Mouse (Mus musculus) neural tube, embryonic 12.5 days (tissue): ENCODE measurements around the gene Dzip1. TPM values are rescaled to one million over a fixed set of nuclear protein-coding genes. Genes with fewer than 3 reads are reported as not detected.

Experiments
- ATAC-seq: fragments of 200-750 bp; cut with Nextera tagmentation; 2 replicates; pipeline ENCODE4 v1.8.0; 2017; ENCODE audit warnings: low read depth, mild to moderate bottlenecking, moderate TSS enrichment, moderate library complexity; ENCODE audit not compliant: low FRiP score
- H3K27ac ChIP-seq: fragments of 300-500 bp; sonication (generic); 2 replicates; pipeline ENCODE4 v1.5.1; 2016
- H3K27me3 ChIP-seq: fragments of 300-500 bp; sonication (generic); replicated peaks from 2 replicates; pipeline ENCODE4 v1.6.1; 2016; ENCODE audit warnings: mild to moderate bottlenecking
- H3K36me3 ChIP-seq: fragments of 300-500 bp; sonication (generic); 2 replicates; pipeline ENCODE4 v1.6.1; 2016; ENCODE audit warnings: mild to moderate bottlenecking
- H3K4me1 ChIP-seq: fragments of 300-500 bp; sonication (generic); 2 replicates; pipeline ENCODE4 v1.6.1; 2016
- H3K4me2 ChIP-seq: fragments of 300-500 bp; sonication (generic); replicated peaks from 2 replicates; pipeline ENCODE4 v1.6.1; 2016; ENCODE audit warnings: mild to moderate bottlenecking
- H3K4me3 ChIP-seq: fragments of 300-500 bp; sonication (generic); 2 replicates; pipeline ENCODE4 v1.5.1; 2016
- H3K9ac ChIP-seq: fragments of 300-500 bp; sonication (generic); 2 replicates; pipeline ENCODE4 v1.6.1; 2016; ENCODE audit warnings: mild to moderate bottlenecking
- H3K9me3 ChIP-seq: fragments of 300-500 bp; sonication (generic); 2 replicates; pipeline ENCODE4 v1.6.1; 2016; ENCODE audit warnings: mild to moderate bottlenecking
- WGBS: fragments of 180-500 bp; shearing (Covaris S2); methylation state at CpG from one replicate; pipeline ENCODE4 v1.1.7; 2016; 5-methylcytosine and 5-hydroxymethylcytosine counted together
- polyA plus RNA-seq: library from polyadenylated mRNA; unstranded; fragments of >200 nt; fragmentation: Nextera tagmentation; extraction: Ambion mirVana; gene quantifications from 2 replicates; pipeline ENCODE4 v1.2.1, GENCODE M21; 2016

Dzip1 gene
- polyA plus RNA-seq, 1 experiment from 2014 or later: 40.0 TPM

DNA sequence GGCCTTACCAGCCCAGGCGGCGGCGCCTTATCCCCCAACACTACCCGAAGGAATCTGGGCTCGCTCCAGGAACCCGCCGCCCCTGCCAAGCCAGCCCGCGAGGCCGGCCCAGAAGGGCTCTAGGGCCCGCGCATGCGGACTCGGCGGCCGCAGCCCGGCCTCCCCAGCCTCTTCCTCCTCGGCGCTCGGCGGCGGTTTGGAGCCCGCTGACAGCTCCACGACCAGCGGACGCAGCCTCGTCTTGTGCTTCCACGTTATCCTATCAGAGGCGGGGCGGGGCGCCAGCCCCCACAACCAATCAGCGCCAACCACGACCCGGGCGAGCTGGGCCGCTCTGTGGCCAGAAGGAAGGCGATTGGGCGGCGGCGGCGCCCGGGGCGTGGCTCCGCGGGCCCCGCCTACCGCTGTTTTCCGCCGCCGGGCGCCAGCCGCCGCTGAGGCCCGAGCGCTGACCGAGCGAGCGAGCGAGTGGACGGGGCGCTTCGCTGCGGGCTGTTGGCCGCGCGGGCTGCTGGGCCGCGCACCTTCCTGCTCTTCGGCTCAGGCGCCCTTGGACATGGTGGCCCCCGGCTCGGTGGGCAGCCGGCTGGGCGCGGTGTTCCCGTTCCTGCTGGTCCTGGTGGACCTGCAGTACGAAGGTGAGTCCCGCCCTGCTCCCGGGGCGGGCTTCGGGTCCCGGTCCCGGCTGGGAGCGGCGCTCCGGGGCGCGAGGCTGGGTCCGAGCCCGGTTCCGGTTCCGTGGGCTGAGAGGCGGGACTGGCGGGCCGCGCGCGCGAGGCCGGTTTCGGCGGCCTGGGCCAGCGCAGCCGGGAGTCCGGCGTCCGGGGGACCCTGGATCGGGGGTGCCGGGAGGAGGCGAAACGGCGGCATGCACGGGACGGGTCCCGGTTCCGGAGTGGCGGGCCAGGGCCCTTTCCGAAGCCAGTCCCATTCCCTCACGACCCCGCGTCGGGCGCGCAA lies 12.6 kb upstream of the Dzip1 start, which contains the start of gene Dnajc3:
TSS of gene Dnajc3 (plus strand) at position 444 of the 960 bp plus-strand sequence.
- peak within 1 kb of the TSS; percentile 97 for H3K4me3 ChIP-seq
- H3K27me3 ChIP-seq: no peaks in the 10 kb centered on the region
- peak within 1 kb of the TSS; percentile 76 for H3K4me2 ChIP-seq
- peak within 1 kb of the TSS; percentile 72 for H3K27ac ChIP-seq
- H3K36me3 ChIP-seq: no peaks in the 10 kb centered on the region
- ATAC-seq: peak; percentile 99
- H3K9ac ChIP-seq: peak within 1 kb of the TSS; percentile 97
- WGBS: under 1% methylated on average over 121 of the region's 124 CpGs
- H3K4me1 ChIP-seq: peaks cover 10% of the 10 kb centered on the region; the same call in 1 of the 2 replicates
- no peaks in the 10 kb centered on the region for H3K9me3 ChIP-seq

DNA sequence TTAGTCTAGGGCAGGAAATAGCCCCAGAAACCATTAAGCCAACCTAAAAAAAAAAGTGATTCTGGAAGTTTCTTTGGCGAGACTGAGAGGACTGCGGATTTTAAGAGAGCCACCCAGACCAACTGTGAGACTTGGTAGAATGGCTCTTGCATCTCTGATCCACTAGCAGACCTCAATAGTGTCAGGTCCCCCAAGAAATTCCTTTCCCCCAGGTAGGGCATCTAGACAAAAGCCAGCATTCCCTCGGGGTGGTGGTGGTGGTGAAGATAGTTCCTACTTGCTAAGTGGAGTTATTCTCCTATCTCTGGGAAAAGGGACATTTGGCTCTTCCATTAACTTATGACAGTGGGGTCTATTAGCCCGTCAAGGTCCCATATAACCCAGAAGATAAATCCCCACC lies 11.7 kb upstream of the Dzip1 start:
- H3K4me3 ChIP-seq: peak overlapping the region; percentile 97
- 0 out of 2 replicates have a peak, but pooled peaks have one; percentile 4 for ATAC-seq
- H3K27me3 ChIP-seq: no peaks in the 10 kb centered on the region
- H3K4me1 ChIP-seq: peaks cover 10% of the 10 kb centered on the region; the same call in 1 of the 2 replicates
- H3K4me2 ChIP-seq: peak overlapping the region; percentile 76
- 35% methylated on average over 4 of the region's 4 CpGs for WGBS
- H3K9ac ChIP-seq: peak overlapping the region; percentile 97; the same call in 1 of the 2 replicates
- no peaks in the 10 kb centered on the region for H3K36me3 ChIP-seq
- no peaks in the 10 kb centered on the region for H3K9me3 ChIP-seq
- H3K27ac ChIP-seq: no peak overlapping the region

DNA sequence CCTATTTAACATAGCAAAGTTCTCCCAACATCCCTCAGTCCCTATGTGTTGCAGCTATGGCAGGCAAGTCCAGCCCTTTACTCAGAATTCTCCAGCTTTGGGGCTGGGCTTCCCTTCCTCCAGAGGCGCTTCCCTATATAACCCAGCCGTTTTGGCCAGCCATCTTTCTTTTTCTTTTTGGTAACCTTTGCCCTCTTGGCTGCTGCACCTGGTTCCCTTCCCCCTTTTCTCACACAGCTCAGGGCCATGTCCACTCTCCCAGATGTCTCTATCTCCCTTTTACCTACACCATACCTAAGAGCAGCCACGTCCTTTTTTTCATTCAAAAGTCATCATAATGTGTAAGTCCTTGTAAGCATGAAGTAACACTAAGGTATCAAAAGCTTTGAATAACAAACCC lies 11.0 kb upstream of the Dzip1 start:
- ATAC-seq: no peak
- no peaks in the 10 kb centered on the region for H3K9me3 ChIP-seq
- no peak overlapping the region for H3K9ac ChIP-seq
- WGBS: 61% methylated on average over 3 of the region's 3 CpGs
- H3K36me3 ChIP-seq: no peaks in the 10 kb centered on the region
- no peak overlapping the region for H3K4me3 ChIP-seq
- peaks cover 10% of the 10 kb centered on the region; the same call in 1 of the 2 replicates for H3K4me1 ChIP-seq
- H3K27me3 ChIP-seq: no peaks in the 10 kb centered on the region
- H3K4me2 ChIP-seq: no peak overlapping the region
- H3K27ac ChIP-seq: no peak overlapping the region

DNA sequence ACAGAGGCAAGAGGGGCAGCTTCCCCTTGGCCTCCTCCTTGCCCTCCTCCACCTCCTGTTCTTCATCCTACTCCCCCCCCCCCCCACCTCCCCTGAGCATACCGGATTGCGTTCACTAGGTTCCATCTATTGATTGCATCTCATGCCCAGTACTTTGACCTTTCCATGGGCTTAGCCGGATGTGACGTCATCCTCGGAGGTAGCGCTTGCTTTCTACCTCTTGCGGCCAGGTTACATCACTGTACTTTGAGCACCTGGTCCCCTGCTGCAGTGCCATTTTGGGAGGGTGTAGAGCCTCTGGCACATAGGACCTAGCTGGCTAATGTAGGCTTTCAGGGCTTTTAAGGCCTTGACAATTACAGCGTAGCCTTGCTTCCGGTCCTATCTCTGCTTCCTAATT lies 9.4 kb upstream of the Dzip1 start:
- H3K4me2 ChIP-seq: no peak overlapping the region
- H3K4me1 ChIP-seq: peaks cover 7% of the 10 kb centered on the region; the same call in 1 of the 2 replicates
- H3K9me3 ChIP-seq: no peaks in the 10 kb centered on the region
- ATAC-seq: no peak
- no peak overlapping the region for H3K27ac ChIP-seq
- 89% methylated on average over 9 of the region's 9 CpGs for WGBS
- H3K4me3 ChIP-seq: no peak overlapping the region
- no peaks in the 10 kb centered on the region for H3K36me3 ChIP-seq
- no peak overlapping the region for H3K9ac ChIP-seq
- no peaks in the 10 kb centered on the region for H3K27me3 ChIP-seq

DNA sequence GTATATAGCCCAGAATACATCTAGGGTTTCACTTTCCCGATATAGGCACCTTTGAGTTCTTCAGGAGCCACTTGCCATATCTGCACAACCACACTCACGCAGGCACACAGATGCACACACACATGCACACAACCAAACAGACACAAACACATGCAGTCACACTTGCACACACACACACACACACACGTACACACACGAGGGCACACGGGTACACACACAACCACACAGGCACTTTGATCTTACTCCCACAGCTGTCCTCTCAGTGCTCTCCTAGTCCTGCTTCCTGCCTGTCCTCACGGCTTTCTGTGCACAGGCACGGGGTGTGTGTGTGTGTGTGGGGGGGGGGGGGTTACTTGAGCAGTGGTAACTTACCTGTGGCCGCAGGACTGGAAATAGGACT lies 7.7 kb upstream of the Dzip1 start:
- ATAC-seq: no peak
- Histone ChIP-seq H3K9ac (no peak overlapping the region), H3K4me1 (no peaks in the 10 kb centered on the region), H3K27ac (no peak overlapping the region), H3K4me3 (no peak overlapping the region), H3K36me3 (no peaks in the 10 kb centered on the region), H3K27me3 (no peaks in the 10 kb centered on the region), H3K4me2 (no peak overlapping the region), H3K9me3 (no peaks in the 10 kb centered on the region)
- WGBS: 73% methylated on average over 8 of the region's 8 CpGs

DNA sequence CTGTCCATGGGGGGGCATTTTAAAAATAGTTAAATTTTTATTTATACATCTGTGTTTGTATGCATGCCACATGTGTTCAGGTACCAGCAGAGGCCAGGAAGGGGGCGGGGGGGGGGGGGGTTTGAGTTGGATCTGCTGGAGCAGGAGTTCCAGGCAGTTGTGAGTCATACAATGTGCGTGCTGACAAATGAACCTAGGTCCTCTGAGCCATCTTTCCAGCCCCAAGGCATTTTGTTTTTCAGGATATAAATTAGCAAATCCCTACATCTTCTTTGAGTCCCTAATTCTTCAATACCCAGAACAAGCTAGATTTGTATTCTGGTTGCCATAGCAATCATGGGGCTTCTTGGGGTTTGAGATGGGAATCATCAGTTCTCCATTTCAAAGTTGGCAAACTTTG lies 5.9 kb upstream of the Dzip1 start:
- 88% methylated on average over 2 of the region's 2 CpGs for WGBS

DNA sequence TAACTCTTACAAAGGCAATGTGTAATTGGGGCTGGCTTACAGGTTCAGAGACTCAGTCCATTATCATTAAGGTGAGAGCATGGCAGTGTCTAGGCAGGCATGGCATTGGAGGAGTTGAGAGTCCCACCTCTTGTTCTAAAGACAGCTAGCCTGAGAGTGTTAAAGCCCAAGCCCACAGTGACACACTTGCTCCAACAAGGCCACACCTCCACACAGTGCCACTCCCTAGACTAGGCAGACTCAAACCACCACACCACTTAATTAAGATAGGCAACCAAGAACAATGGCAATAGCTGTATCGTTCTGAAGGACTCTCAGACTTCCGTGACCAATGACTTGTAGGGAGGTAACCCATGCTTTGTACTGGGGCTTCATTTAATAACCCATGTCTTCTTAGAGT lies 5.5 kb upstream of the Dzip1 start:
- H3K4me2 ChIP-seq: no peak overlapping the region
- no peaks in the 10 kb centered on the region for H3K36me3 ChIP-seq
- H3K4me3 ChIP-seq: no peak overlapping the region
- H3K9ac ChIP-seq: no peak overlapping the region
- H3K27me3 ChIP-seq: 0 out of 2 replicates have a peak, but pooled peaks cover 4% of the 10 kb centered on the region
- ATAC-seq: no peak
- no peaks in the 10 kb centered on the region for H3K9me3 ChIP-seq
- H3K27ac ChIP-seq: no peak overlapping the region
- 83% methylated on average over 2 of the region's 2 CpGs for WGBS
- H3K4me1 ChIP-seq: no peaks in the 10 kb centered on the region

More for the DNA sequence above, 5.9 kb upstream of the Dzip1 start:
- no peaks in the 10 kb centered on the region for H3K9me3 ChIP-seq
- no peak overlapping the region for H3K4me2 ChIP-seq
- H3K4me3 ChIP-seq: no peak overlapping the region
- H3K27me3 ChIP-seq: 0 out of 2 replicates have a peak, but pooled peaks cover 4% of the 10 kb centered on the region
- H3K9ac ChIP-seq: no peak overlapping the region
- H3K4me1 ChIP-seq: no peaks in the 10 kb centered on the region
- ATAC-seq: no peak
- no peak overlapping the region for H3K27ac ChIP-seq
- H3K36me3 ChIP-seq: no peaks in the 10 kb centered on the region

DNA sequence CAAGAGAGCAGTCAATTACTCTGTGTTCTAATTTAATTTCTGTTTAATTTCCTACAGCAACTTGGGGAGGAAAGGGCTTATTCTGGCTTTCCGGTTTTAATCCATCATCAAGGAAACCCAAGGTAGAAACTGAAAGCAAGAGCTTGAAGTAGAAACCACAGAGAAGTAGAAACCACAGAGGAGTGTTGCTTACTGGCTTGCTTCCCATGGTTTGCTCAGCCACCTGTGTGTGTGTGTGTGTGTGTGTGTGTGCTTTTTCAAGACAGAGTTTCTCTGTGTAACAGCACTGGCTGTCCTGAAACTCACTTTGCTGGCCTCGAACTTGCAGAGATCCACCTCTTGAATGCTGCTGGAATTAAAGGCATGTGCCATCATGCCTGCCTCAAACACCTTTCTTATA lies 4.5 kb upstream of the Dzip1 start:
- WGBS: 79% methylated on average over 2 of the region's 2 CpGs
- no peak overlapping the region for H3K4me2 ChIP-seq
- H3K36me3 ChIP-seq: no peaks in the 10 kb centered on the region
- no peak overlapping the region for H3K4me3 ChIP-seq
- H3K9ac ChIP-seq: no peak overlapping the region
- H3K9me3 ChIP-seq: no peaks in the 10 kb centered on the region
- H3K27me3 ChIP-seq: 0 out of 2 replicates have a peak, but pooled peaks cover 4% of the 10 kb centered on the region
- H3K27ac ChIP-seq: no peak overlapping the region
- no peak for ATAC-seq
- no peaks in the 10 kb centered on the region for H3K4me1 ChIP-seq

DNA sequence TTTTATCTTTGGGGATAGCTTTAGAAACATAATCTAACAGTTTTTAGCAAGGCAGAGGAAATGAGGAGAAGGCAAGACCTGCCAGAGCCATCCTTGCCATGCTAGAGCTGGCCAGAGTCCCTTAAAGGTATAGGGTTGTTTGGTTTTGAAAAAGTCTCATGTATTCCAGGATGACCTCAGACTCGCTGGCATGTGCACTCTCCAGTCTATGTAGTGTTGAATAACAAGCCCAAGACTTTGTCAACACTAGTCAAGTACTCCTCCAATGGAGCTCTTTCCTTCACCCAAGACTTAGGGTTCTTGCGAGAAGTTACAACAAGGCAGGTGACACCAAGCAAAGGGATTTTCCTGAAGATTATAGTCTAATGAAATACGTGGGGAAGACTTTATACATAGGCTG lies 3.3 kb upstream of the Dzip1 start:
- H3K9me3 ChIP-seq: no peaks in the 10 kb centered on the region
- no peak overlapping the region for H3K9ac ChIP-seq
- no peak overlapping the region for H3K4me3 ChIP-seq
- H3K27me3 ChIP-seq: 0 out of 2 replicates have a peak, but pooled peaks cover 4% of the 10 kb centered on the region
- H3K27ac ChIP-seq: no peak overlapping the region
- peaks cover 10% of the 10 kb centered on the region for H3K4me1 ChIP-seq
- no peaks in the 10 kb centered on the region for H3K36me3 ChIP-seq
- H3K4me2 ChIP-seq: no peak overlapping the region
- WGBS: 87% methylated on average over 3 of the region's 3 CpGs
- ATAC-seq: no peak

DNA sequence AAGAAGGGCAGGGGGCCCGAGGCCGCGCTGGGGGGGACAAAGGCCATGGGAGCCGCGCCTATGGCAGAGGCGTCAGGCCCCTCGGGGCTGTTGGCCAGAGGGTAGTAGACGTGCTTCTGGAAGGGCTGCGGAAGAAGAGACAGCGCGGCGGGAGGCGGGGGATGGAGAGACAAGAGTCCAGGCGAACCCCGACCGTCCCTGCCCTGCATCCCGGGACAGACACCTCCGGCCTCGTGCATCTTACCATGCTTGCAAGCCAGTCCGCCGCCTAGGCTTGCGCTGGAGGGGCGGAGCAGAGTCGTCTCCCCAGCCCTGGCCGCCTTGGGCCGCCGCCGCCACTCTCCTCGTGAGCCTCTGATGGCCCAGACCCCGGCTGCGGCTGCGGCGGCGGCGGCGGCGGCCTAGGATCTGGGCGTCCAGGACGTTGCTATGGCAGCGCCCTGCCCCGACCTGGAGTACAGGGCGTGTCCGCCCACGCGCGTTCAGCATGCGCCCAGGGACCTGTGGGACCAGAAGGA lies 2.5 kb downstream of the Dzip1 start:
- Histone ChIP-seq H3K27me3 (peaks cover 15% of the 10 kb centered on the region), H3K27ac (no peak overlapping the region), H3K4me1 (peaks cover 37% of the 10 kb centered on the region), H3K4me2 (peak overlapping the region; percentile 91), H3K9me3 (no peaks in the 10 kb centered on the region), H3K4me3 (peak overlapping the region; percentile 43), H3K9ac (peak overlapping the region; percentile 61), H3K36me3 (peaks cover 14% of the 10 kb centered on the region; the same call in 1 of the 2 replicates)
- WGBS: 1% methylated on average over 47 of the region's 47 CpGs
- ATAC-seq: peak; percentile 8; the same call in 1 of the 2 replicates

DNA sequence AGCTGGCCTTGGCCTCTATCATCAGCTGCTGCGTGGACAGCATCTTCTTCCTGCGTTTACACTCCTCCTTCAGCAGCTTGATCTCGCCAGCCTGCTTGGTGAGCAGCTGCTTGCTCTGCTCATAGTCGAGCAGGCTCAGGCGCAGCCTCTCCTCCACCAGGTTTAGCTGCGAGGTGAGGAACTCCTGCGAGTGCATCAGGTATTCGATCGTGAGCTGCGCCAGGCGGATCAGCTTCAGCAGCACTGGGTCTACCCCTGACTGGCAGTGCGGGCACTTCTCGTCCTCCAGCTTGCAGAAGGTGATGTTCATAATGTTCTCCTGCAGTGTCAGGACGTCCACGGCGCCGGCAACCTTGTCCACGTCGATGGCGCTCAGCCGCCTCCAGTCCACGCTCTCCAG lies 3.0 kb downstream of the Dzip1 start:
- H3K4me2 ChIP-seq: peak overlapping the region; percentile 91
- H3K9me3 ChIP-seq: no peaks in the 10 kb centered on the region
- WGBS: 23% methylated on average over 22 of the region's 22 CpGs
- ATAC-seq: no peak
- peaks cover 37% of the 10 kb centered on the region for H3K4me1 ChIP-seq
- H3K36me3 ChIP-seq: peaks cover 18% of the 10 kb centered on the region; the same call in 1 of the 2 replicates
- H3K27me3 ChIP-seq: peaks cover 12% of the 10 kb centered on the region
- peak overlapping the region; percentile 61 for H3K9ac ChIP-seq
- H3K4me3 ChIP-seq: peak overlapping the region; percentile 43
- H3K27ac ChIP-seq: no peak overlapping the region

DNA sequence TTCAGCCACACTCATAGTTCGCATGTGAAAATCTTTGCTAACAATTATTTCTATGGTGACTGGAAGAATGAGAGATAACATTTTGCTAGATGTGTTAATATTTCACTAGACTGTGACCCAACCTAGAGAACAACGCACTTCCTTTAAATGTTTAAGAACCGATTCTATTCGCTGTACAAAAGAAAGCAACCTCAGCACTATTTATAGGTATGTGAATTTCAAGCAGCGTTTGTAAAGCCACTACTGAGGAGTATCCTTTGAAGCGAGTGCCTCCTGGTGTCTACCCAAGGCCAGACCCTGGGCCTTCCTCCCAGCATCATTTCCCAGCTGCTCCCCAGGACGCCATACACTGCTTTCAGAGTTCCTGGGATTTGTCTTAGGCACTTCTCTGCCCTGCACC lies 4.6 kb downstream of the Dzip1 start:
- no peak overlapping the region for H3K27ac ChIP-seq
- H3K4me2 ChIP-seq: peak overlapping the region; percentile 91
- no peaks in the 10 kb centered on the region for H3K9me3 ChIP-seq
- H3K27me3 ChIP-seq: peaks cover 11% of the 10 kb centered on the region
- ATAC-seq: no peak
- peaks cover 23% of the 10 kb centered on the region; the same call in 1 of the 2 replicates for H3K36me3 ChIP-seq
- WGBS: 55% methylated on average over 7 of the region's 7 CpGs
- H3K4me1 ChIP-seq: peaks cover 37% of the 10 kb centered on the region
- no peak overlapping the region for H3K4me3 ChIP-seq
- no peak overlapping the region for H3K9ac ChIP-seq
